16 mouse cellular contexts compared by ENCODE assay signal in genomic region chr16:21448464-21448863, GRCm38 (mm10).
"Had no signal": no experiment of that assay in that cellular context is flagged by ENCODE, and none has a peak within 500 bp of the region (broad histone marks: within the 10 kb centered on the region; RNA-seq: fewer than 3 reads in every experiment).

No protein-coding gene starts in this region.

- DNase-seq: gastrocnemius, postnatal 14 days; gastrocnemius, postnatal 36 days; heart, adult 18-20 months; heart, postnatal 14 days; heart, postnatal 36 days; kidney, adult 11 months; kidney, adult 2 months; kidney, adult 9 months; kidney, postnatal 14 days; kidney, postnatal 36 days; layer of hippocampus, adult 9-11 months; layer of hippocampus, postnatal 36 days; left cerebral cortex, postnatal 4 days had no signal

- ATAC-seq: hindbrain, postnatal 0 days; intestine, embryonic 16.5 days; liver, embryonic 12.5 days had no signal
